Mouse (Mus musculus) brain, embryonic 14.5 days (tissue): ENCODE data around the gene Tmem87b. TPM values are rescaled to one million over a fixed set of nuclear protein-coding genes. Genes with fewer than 3 reads are reported as not detected.

Experiments used
- DNase-seq: peaks from one replicate; pipeline ENCODE4 v3.0.0-alpha.2; 2011; ENCODE audit warnings: low read depth
- CTCF ChIP-seq: fragments of 200-500 bp; IDR thresholded peaks from 2 replicates; pipeline ENCODE4 v1.5.1; 2012; ENCODE audit warnings: inconsistent platforms, mild to moderate bottlenecking, moderate library complexity, borderline replicate concordance; ENCODE audit not compliant: insufficient read depth, insufficient read length; ENCODE audit errors: extremely low read depth
- POLR2A ChIP-seq: fragments of 200-500 bp; IDR thresholded peaks from 2 replicates; pipeline ENCODE4 v1.6.1; 2012; ENCODE audit warnings: mild to moderate bottlenecking, inconsistent platforms, borderline replicate concordance; ENCODE audit not compliant: poor library complexity, insufficient read depth, insufficient read length, severe bottlenecking; ENCODE audit errors: extremely low read depth
- polyA plus RNA-seq: library from polyadenylated mRNA; depleted of rRNA; stranded (reverse); fragments of >200 nt; gene quantifications from 2 replicates; pipeline ENCODE4 v1.2.3, GENCODE M21; 2012

The Tmem87b gene
- polyA plus RNA-seq, 1 experiment, result 28.3 TPM

DNA sequence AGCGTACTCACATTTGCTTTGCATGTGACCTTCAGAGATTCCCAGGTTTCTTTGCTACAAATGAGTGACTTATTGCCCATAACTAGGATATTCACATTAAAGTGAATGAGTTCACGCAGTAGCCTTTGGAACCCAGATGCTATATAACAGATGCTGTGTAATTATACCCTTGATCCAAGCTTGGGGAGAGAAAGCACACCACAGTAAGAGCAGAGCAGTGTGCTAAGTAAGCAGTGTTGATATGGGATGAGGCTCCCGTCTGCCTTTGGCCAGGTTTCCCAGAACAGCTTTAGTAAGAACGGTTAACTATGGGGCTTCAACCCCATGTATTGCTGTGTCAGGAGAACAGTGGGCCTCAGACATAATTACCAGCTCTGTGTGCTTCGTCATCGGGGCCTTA lies 24.0 kb upstream of the Tmem87b start:
- no peak for TF ChIP-seq POLR2A
- no peak for TF ChIP-seq CTCF
- no peak for DNase-seq

DNA sequence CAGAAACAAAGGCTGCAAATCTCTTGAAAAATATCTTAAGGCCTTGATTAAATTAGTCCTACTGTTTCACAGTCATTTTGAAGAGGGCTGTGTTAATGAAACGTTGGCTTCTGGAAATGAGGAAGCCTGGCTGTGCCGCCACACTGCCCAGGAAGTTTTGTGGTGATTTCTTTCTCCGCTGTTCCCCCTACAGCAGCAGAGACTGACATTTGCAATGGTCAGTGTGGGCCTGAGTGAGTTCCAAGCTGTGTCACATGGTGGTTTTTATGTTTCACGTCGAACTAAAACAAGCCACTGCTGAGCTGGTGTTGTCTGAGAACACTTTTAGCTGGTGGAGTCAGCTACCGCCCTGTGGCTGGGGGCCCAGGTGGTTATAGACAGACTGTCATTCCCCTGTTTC lies 21.5 kb upstream of the Tmem87b start:
- DNase-seq, result no peak
- TF ChIP-seq POLR2A (no peak), CTCF (no peak)

DNA sequence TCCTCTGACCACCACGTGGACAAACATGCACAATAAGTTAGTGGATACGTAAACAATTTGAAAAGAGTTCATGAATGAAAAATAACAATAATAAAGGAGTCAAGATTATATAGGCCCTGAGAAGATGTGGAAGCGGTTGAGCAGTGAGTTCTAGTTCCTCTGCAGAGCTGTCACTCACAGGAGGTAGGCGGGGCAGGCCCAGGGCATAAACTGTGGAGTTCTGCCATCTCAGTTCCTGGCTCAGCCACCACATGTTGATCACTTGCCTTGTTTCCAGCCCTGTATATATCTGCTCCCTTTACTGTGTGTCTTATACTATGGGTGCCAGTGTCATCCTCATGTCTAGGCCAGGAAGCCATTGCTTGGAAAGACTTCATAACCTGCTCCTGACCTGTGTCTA lies 14.5 kb upstream of the Tmem87b start:
- DNase-seq, result no peak

DNA sequence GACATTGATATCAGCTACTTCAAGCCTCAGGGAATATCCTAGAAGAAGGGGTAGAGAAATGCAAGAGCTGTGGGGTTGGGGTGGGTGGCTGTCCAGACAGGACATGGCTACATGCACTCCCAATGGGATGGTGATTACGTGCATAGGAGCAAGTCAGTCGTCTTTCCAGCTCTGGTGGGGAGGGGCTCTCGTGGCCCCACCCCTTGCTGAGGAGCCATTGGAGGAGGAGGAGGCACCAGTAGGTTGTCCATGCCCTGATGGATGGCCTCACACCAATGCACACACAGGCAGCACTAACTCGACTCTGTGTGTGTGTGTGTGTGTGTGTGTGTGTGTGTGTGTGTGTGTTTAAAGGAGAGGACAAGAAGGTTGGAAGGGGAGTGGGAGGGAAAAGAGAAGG lies 12.6 kb upstream of the Tmem87b start:
- no peak for DNase-seq
- TF ChIP-seq POLR2A, result no peak
- TF ChIP-seq CTCF, result no peak

More for the DNA sequence above, 14.5 kb upstream of the Tmem87b start:
- TF ChIP-seq POLR2A (no peak), CTCF (no peak)

DNA sequence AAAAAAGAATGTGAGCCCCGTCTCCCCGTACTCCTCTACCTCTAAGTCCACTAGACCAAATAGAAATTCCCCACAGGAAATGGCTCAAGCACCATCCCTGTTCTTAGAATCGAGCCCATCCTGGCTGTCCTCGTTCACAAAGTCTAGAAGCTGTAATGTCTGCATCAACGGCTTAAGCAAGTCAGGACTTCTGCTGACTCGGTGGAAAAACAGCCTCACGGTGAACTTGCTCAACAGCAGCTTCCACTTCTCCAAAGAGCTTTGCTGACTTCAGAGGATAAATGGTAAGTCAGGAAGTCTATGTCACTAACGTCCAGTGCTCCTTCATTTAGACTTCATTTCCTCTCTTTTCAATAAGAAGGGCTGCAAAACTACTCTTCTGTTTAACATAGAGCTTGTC lies 11.4 kb upstream of the Tmem87b start:
- DNase-seq, result no peak
- TF ChIP-seq POLR2A, result no peak
- no peak for TF ChIP-seq CTCF

DNA sequence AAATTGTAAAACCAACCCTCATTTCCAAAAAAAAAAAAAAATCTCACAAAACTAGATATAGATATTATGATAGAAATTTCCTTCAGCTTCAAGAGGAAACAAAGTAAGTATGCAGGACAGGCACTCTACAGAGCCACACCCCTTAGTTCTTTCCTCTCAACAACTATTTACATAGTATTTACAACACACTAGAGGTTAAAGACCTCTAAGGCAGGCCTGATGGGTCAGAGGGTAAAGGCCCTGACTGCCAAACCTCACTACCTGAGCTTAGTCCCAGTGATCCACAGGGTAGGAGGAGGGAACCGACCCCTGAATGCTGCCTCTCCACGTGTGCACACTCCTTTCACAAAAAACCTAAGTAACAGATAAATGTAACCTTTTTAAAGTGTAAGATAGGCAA lies 5.2 kb upstream of the Tmem87b start:
- DNase-seq, result no peak
- no peak for TF ChIP-seq CTCF
- TF ChIP-seq POLR2A, result no peak

DNA sequence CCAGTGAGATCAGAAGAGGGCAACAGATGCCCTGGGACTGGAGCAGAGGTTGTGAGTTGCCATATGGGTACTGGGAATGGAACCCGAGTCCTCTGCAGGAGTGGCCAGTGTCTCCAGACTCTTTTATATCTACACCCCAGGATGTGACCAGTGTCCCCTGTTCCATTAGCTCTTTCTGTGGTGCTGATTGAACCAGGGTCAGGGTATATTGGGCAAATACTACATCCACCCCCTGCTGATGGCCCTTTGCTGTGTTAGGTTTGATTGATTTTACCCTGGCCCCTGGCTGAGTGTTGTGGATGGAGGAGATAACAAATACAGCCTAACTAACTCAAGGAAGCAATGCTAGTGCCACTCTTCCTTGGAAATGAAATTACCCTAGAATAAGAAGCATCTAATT lies 1.6 kb upstream of the Tmem87b start:
- DNase-seq, result no peak
- TF ChIP-seq CTCF (no peak), POLR2A (no peak)

DNA sequence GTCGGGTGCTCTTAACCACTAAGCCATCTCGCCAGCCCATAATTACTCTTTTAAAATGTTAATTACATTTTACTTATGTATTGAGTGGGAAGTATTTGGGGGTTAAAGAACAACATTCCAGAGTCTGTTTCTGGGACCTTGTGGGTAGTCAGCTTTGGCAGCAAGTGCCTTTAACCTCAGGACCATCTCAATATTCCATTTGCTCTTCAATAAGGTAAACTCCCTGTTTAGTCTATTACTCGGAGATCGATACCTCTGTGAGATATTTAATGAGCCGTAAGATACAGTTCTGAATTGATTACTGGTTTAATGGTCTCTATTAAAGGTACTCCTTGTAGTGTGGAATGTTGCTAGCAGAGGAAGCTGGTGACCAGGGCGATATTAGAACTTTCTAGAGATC lies 1.0 kb upstream of the Tmem87b start:
- TF ChIP-seq POLR2A (no peak), CTCF (no peak)
- DNase-seq, result no peak

DNA sequence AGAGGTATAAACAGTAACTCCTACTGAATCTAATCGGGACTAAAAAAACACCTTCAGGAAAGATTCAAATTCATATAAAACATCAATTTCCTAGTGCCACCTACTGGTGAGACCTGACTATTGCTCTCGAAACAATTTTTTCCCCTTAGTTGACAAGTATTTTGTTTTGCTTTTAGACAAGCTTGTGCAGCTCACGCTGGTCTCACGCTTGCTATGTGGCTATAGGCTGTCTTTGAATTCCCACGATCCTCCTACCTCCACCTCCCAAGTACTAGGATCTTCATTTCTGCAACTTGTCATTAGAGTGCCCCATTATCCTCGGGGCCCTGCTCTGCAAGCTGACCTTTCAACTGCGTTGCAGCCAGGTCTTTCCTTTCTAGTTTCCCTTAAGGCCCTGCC lies 532 bp upstream of the Tmem87b start:
- TF ChIP-seq CTCF, result peak; percentile 34
- no peak for TF ChIP-seq POLR2A
- DNase-seq, result peak; percentile 92

DNA sequence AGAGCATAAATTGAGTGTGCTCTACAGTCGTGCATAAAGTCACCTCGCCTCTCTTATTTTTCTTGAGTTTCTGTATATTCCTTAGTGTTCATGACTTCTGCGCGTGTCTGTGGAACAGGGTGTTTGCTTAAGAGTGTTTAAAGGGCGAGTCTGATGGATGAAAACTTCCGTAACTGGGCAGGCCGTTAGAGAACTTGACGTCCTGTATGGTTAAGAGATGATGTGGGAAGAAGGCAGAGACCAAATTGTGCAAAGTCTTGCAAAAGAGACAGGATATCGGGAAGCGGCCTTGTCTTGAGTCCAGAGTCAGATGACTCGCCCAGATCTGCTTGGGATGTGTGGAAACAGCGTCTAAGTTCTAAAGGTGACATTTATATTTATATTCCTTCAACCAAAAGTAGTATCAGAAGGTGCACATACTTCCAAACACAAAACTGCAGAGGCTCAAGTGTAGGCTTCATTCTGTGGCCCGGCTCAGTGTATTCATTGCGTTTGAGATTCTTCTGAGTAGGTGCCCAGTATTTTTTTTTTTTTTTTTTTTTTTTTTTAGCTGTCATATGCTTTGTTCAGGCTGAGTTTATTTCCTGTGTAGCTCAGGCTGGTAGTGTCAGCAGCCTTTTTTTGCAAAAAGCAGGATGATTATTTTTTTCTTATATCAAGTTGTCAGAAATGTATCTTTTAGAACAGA lies 1.2 kb downstream of the Tmem87b start:
- TF ChIP-seq POLR2A (no peak), CTCF (no peak)
- DNase-seq, result peak; percentile 30

DNA sequence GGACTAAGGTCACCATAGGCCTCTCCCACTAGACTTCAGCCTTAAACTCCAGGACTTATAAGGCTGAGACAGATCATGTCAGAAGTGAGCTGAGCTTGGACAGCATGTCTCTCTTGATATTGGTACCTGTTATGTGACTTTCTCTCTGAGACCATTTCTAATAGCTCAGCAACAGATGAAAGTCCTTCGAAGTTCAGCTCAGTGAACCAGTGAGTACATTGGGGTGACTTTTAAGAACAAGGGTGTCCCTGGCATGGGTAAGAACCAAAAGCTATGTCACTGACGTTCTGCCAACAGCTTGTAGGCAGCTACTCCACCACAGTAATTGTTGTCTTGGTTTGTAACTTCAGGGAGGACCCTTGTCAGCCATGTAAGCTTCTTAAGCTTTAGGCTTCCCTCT lies 2.7 kb downstream of the Tmem87b start:
- TF ChIP-seq CTCF (no peak), POLR2A (no peak)
- no peak for DNase-seq

DNA sequence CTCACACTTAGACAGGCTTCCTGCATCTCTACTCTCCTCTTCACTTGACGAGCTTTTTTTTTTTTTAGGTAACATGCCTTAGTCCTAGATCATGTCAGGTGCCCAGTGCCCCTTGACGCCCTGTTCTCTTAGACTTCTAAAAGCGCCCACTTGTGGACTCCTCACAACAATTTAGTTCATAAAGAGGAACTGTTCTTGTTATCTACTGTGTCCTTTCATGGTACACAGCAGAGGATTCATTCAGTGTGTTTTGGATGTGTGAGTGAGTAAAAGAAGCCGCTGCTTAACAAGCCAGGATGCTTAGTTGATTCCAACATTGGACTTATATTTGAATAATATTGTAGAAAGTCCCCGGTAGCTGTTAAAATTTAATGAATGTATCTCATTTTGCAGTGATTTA lies 6.0 kb downstream of the Tmem87b start:
- no peak for TF ChIP-seq CTCF
- no peak for TF ChIP-seq POLR2A
- no peak for DNase-seq
